Mouse (Mus musculus) layer of hippocampus, postnatal 36 days (tissue): ENCODE data around the gene Mcat. TPM values are rescaled to one million over a fixed set of nuclear protein-coding genes. Genes with fewer than 3 reads are reported as not detected.
A peak's percentile ranks its signal among the peaks of the same experiment; 100 is the strongest.

Experiments used
- DNase-seq, 2 experiments: peaks; one replicate each; pipeline ENCODE4 v3.0.0; 2022
- total RNA-seq, 2 experiments: library from RNA; stranded (reverse); gene quantifications; 2 replicates each; pipeline ENCODE4 v1.2.3; 2021

Mcat gene
- total RNA-seq, 2 experiments from 2014 or later, result 24.0 to 25.0 TPM

- DNase-seq, result no peak
Observed at GRCm38 (mm10) chr15:83575543-83575942, 12.0 kb upstream of the Mcat start.

- no peak for DNase-seq
Observed at GRCm38 (mm10) chr15:83574731-83575351, 11.3 kb upstream of the Mcat start.

- DNase-seq, result no peak
Observed at GRCm38 (mm10) chr15:83573606-83574005, 10.0 kb upstream of the Mcat start.

- no peak for DNase-seq
Observed at GRCm38 (mm10) chr15:83572132-83572531, 8.5 kb upstream of the Mcat start.

- no peak for DNase-seq
Observed at GRCm38 (mm10) chr15:83571636-83572035, 8.0 kb upstream of the Mcat start.

- no peak for DNase-seq
Observed at GRCm38 (mm10) chr15:83570641-83571040, 7.1 kb upstream of the Mcat start.

GRCm38 (mm10) chr15:83569682-83570081 lies 6.1 kb upstream of the Mcat start:
- no peak for DNase-seq

- DNase-seq, result no peak
Observed at GRCm38 (mm10) chr15:83568544-83568943, 5.0 kb upstream of the Mcat start.

- DNase-seq, result no peak
Observed at GRCm38 (mm10) chr15:83567728-83568127, 4.1 kb upstream of the Mcat start.

GRCm38 (mm10) chr15:83566006-83566405 lies 2.4 kb upstream of the Mcat start:
- DNase-seq, result no peak

- DNase-seq, result no peak
Observed at GRCm38 (mm10) chr15:83565434-83565833, 1.8 kb upstream of the Mcat start.

GRCm38 (mm10) chr15:83563857-83564651 lies 467 bp upstream of the Mcat start:
- no peak for DNase-seq

- peak; percentile 54 to 72 for DNase-seq
Observed at GRCm38 (mm10) chr15:83562626-83563270, 839 bp downstream of the Mcat start.

GRCm38 (mm10) chr15:83560941-83561477 lies 2.6 kb downstream of the Mcat start:
- no peak for DNase-seq

- DNase-seq, result peak; percentile 81 to 86
Observed at GRCm38 (mm10) chr15:83555161-83555974, 8.2 kb downstream of the Mcat start.

- DNase-seq, result no peak
Observed at GRCm38 (mm10) chr15:83553831-83554230, 9.8 kb downstream of the Mcat start.

- no peak for DNase-seq
Observed at GRCm38 (mm10) chr15:83550137-83550536, 13.4 kb downstream of the Mcat start.

- no peak for DNase-seq
Observed at GRCm38 (mm10) chr15:83547144-83547543, 16.4 kb downstream of the Mcat start.

- no peak for DNase-seq
Observed at GRCm38 (mm10) chr15:83546029-83546428, 17.6 kb downstream of the Mcat start.

- DNase-seq, result no peak
Observed at GRCm38 (mm10) chr15:83541647-83542287, 21.8 kb downstream of the Mcat start.

- no peak for DNase-seq
Observed at GRCm38 (mm10) chr15:83539905-83540304, 23.7 kb downstream of the Mcat start.

- DNase-seq, result no peak
Observed at GRCm38 (mm10) chr15:83538855-83539254, 24.7 kb downstream of the Mcat start.
